Mouse (Mus musculus) activated CD4-positive, CD25-positive, alpha-beta regulatory T cell, adult 4 months (primary cell): ENCODE measurements around the gene Gm14403. TPM values are rescaled to one million over a fixed set of nuclear protein-coding genes. Genes with fewer than 3 reads are reported as not detected.
"Not testable (repeated sequence)": the region's sequence is repeated elsewhere in the genome, so short reads cannot be mapped to it uniquely, and the experiment has no call there.

Experiments used
- ATAC-seq: one replicate; pipeline ENCODE4 v1.8.0; 2017
- polyA plus RNA-seq, 2 experiments: library from polyadenylated mRNA; unstranded; fragments of 100-300 nt; shearing (Covaris generic); gene quantifications; one replicate each; pipeline ENCODE4 v1.2.1; 2017

The Gm14403 gene
- under 1 TPM in 1 of 2 experiments, not detected in 1; 0.78 TPM for polyA plus RNA-seq

- ATAC-seq, result not testable (repeated sequence)
Observed at GRCm38 (mm10) chr2:177498067-177498466, at the start of gene Gm14403. Gene Gm14403, plus strand, starts transcription at chr2:177498215.

GRCm38 (mm10) chr2:177464676-177465075 is 33.3 kb upstream of the Gm14403 start, which contains the start of gene Zfp970:
Gene Zfp970, plus strand, starts transcription at chr2:177464733.
- not testable (repeated sequence) for ATAC-seq

- ATAC-seq, result not testable (repeated sequence)
Observed at GRCm38 (mm10) chr2:177468222-177468621, 29.8 kb upstream of the Gm14403 start.

GRCm38 (mm10) chr2:177472261-177472660 is 25.8 kb upstream of the Gm14403 start:
- not testable (repeated sequence) for ATAC-seq

GRCm38 (mm10) chr2:177481971-177482370 is 16.0 kb upstream of the Gm14403 start:
- ATAC-seq, result not testable (repeated sequence)

- ATAC-seq, result not testable (repeated sequence)
Observed at GRCm38 (mm10) chr2:177483238-177483948, 14.6 kb upstream of the Gm14403 start.

- not testable (repeated sequence) for ATAC-seq
Observed at GRCm38 (mm10) chr2:177499182-177499581, 1.2 kb downstream of the Gm14403 start.

GRCm38 (mm10) chr2:177505211-177505719 is 7.2 kb downstream of the Gm14403 start:
- not testable (repeated sequence) for ATAC-seq

- not testable (repeated sequence) for ATAC-seq
Observed at GRCm38 (mm10) chr2:177511381-177511780, 13.4 kb downstream of the Gm14403 start.

GRCm38 (mm10) chr2:177511972-177512371 is 14.0 kb downstream of the Gm14403 start:
- not testable (repeated sequence) for ATAC-seq

- not testable (repeated sequence) for ATAC-seq
Observed at GRCm38 (mm10) chr2:177513991-177514479, 16.0 kb downstream of the Gm14403 start.

- ATAC-seq, result not testable (repeated sequence)
Observed at GRCm38 (mm10) chr2:177517746-177518145, 19.7 kb downstream of the Gm14403 start.

GRCm38 (mm10) chr2:177518354-177518753 is 20.3 kb downstream of the Gm14403 start:
- ATAC-seq, result not testable (repeated sequence)

GRCm38 (mm10) chr2:177518960-177519359 is 20.9 kb downstream of the Gm14403 start:
- not testable (repeated sequence) for ATAC-seq

- no peak for ATAC-seq
Observed at GRCm38 (mm10) chr2:177520035-177520434, 22.0 kb downstream of the Gm14403 start.

- no peak for ATAC-seq
Observed at GRCm38 (mm10) chr2:177523061-177523460, 25.0 kb downstream of the Gm14403 start.

GRCm38 (mm10) chr2:177523674-177524073 is 25.7 kb downstream of the Gm14403 start:
- ATAC-seq, result not testable (repeated sequence)

- not testable (repeated sequence) for ATAC-seq
Observed at GRCm38 (mm10) chr2:177524171-177524570, 26.2 kb downstream of the Gm14403 start.

GRCm38 (mm10) chr2:177535876-177536275 is 37.9 kb downstream of the Gm14403 start:
- ATAC-seq, result no peak

- ATAC-seq, result not testable (repeated sequence)
Observed at GRCm38 (mm10) chr2:177537141-177537540, 39.1 kb downstream of the Gm14403 start.

GRCm38 (mm10) chr2:177537717-177538116 is 39.7 kb downstream of the Gm14403 start:
- not testable (repeated sequence) for ATAC-seq

- not testable (repeated sequence) for ATAC-seq
Observed at GRCm38 (mm10) chr2:177555261-177555660, 57.2 kb downstream of the Gm14403 start.
